In the genomic region with DNA sequence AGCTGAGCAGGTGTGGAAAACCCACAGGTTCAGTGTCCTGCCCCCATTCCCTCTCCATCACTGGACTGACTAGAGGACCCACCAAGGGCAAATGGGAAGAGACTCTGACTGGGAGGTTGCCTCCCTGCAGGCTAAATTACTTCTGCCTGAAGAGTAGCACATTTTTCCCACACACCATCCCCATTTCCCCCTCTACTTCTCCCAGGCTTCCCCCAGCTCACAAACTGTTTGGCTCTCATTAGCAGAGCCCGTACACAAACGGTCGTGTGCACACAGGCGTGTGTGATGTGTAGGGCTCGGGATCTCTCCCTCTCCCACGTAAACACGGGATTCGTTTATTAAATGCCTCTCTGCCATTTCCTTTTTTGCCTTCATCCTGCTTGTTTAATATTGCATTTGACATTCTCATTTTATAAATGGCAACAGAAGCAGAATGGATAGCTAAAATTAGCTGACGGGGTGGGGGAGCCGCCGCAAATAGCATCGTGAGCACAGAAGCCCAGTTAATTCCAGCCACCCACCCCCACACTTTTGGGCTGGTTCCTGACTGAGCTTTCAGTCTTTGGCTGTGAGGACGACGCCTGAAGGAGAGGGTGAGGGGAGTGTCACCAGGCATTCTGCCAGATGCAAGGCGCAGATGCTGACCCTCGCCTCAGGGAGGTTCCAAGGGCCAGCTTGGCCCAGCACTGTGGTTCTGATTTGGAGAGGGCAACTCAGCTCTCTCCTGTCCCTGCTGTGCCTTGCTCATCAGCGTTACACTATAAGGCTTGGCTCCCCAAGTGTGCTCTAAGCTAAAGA, we compare ENCODE assay signal across 8 mouse cellular contexts.
A peak's percentile ranks its signal among the peaks of the same experiment; 100 is the strongest.
DNase-seq lines count a peak whose midpoint lies in the region; ATAC-seq and TF ChIP-seq lines count a peak whose summit lies in the region.

No protein-coding gene starts in this region.

- ATAC-seq in embryonic facial prominence, embryonic 13.5 days (ENCODE audit: insufficient number of reproducible peaks, insufficient read depth, low FRiP score, low TSS enrichment, low read depth), result no peak

- H3K9ac ChIP-seq in embryonic facial prominence, embryonic 13.5 days, result peak overlapping the region; percentile 54; the same call in 1 of the 2 replicates

- intact Hi-C loops in left cerebral cortex, postnatal 36 days (cut with DNase I), result loop anchor here (5.0 kb wide), 1 partner anchor 113 kb away; a partner anchor contains a TSS

- H3K9me3 ChIP-seq in embryonic facial prominence, embryonic 13.5 days, result no peaks in the 10 kb centered on the region

- H3K36me3 ChIP-seq in embryonic facial prominence, embryonic 13.5 days, result peaks cover 6% of the 10 kb centered on the region; the same call in 1 of the 2 replicates
- no peaks in the 10 kb centered on the region for H3K36me3 ChIP-seq in kidney, adult 2 months (ENCODE audit: control insufficient read depth, insufficient read depth, low read length)

- WGBS in embryonic facial prominence, embryonic 13.5 days, result 28% methylated on average over 17 of the region's 17 CpGs
- WGBS in kidney, adult 2 months, result 33% methylated on average over 17 of the region's 17 CpGs

- H3K27me3 ChIP-seq in embryonic facial prominence, embryonic 13.5 days, result no peaks in the 10 kb centered on the region
- no peaks in the 10 kb centered on the region for H3K27me3 ChIP-seq in kidney, adult 2 months (replicated peaks; ENCODE audit: control insufficient read depth, insufficient read depth, low read length)

- H3K4me3 ChIP-seq in embryonic facial prominence, embryonic 13.5 days, result no peak overlapping the region
- H3K4me3 ChIP-seq in kidney, adult 2 months (ENCODE audit: insufficient read depth, low read depth, low read length), result no peak overlapping the region

- DNase-seq in ZHBTc4 (ENCODE audit: low read depth, low spot score), result peak; percentile 21
- peak; percentile 71 to 80 for DNase-seq in heart, adult 9 months (ENCODE audit: low spot score in 2 of 2)
- DNase-seq in kidney, adult 2 months, result peak; percentile 55
- DNase-seq in left cerebral cortex, postnatal 36 days (ENCODE audit: low spot score in 2 of 2), result peak; percentile 70 to 79
- peak; percentile 53 for DNase-seq in ovary, postnatal 36 days (ENCODE audit: low spot score)
- no peak for DNase-seq in adrenal gland, adult 18-20 months (ENCODE audit: low spot score in 2 of 2)
- DNase-seq in adrenal gland, postnatal 4 days (ENCODE audit: low spot score in 2 of 2), result no peak

- no peak for TF ChIP-seq POLR2A in kidney, adult 2 months (IDR thresholded peaks at IDR 0.05; ENCODE audit: low read depth, low read length)

- H3K4me2 ChIP-seq in embryonic facial prominence, embryonic 13.5 days, result peak overlapping the region; percentile 32

- TF ChIP-seq CTCF in kidney, adult 2 months (conservative IDR thresholded peaks at IDR 0.05; ENCODE audit: insufficient read depth, insufficient read length, low read depth, low read length), result no peak

- peaks cover 43% of the 10 kb centered on the region for H3K4me1 ChIP-seq in embryonic facial prominence, embryonic 13.5 days
- H3K4me1 ChIP-seq in kidney, adult 2 months (ENCODE audit: control insufficient read depth, insufficient read depth, low read length), result peaks cover 26% of the 10 kb centered on the region

- H3K27ac ChIP-seq in embryonic facial prominence, embryonic 13.5 days, result peak overlapping the region; percentile 77
- no peak overlapping the region for H3K27ac ChIP-seq in kidney, adult 2 months (ENCODE audit: insufficient read depth, low read depth, low read length)

Comparison
In these comparisons a context has a peak if more than half of its experiments do, and no peak if none do; other contexts are left out.
1. DNase-seq: peak in ZHBTc4 (single experiment), heart, adult 9 months (2 of 2), kidney, adult 2 months (single experiment), left cerebral cortex, postnatal 36 days (2 of 2) and ovary, postnatal 36 days (single experiment); none in adrenal gland, adult 18-20 months (0 of 2) and adrenal gland, postnatal 4 days (0 of 2).